Mouse (Mus musculus): ENCODE results near the gene Fmo9.

Gene Fmo9

GRCm38 (mm10) chr1:166681745-166682144 is at the start of gene Fmo9:
Gene Fmo9 (minus strand): TSS chr1:166681845.
- DNase-seq (ENCODE audit: low read depth, low spot score) = no peak

GRCm38 (mm10) chr1:166730886-166731285 is 49.2 kb upstream of the Fmo9 start:
- no peak for DNase-seq (ENCODE audit: low read depth, low spot score)

- no peak for DNase-seq (ENCODE audit: low read depth, low spot score)
Observed at GRCm38 (mm10) chr1:166730215-166730614, 48.6 kb upstream of the Fmo9 start.

- DNase-seq (ENCODE audit: low read depth, low spot score) = no peak
Observed at GRCm38 (mm10) chr1:166710861-166711260, 29.2 kb upstream of the Fmo9 start.

GRCm38 (mm10) chr1:166702270-166702912 is 20.7 kb upstream of the Fmo9 start:
- DNase-seq (ENCODE audit: low read depth, low spot score) = no peak

GRCm38 (mm10) chr1:166669264-166669663 is 12.4 kb downstream of the Fmo9 start:
- DNase-seq (ENCODE audit: low read depth, low spot score) = no peak

- no peak for DNase-seq (ENCODE audit: low read depth, low spot score)
Observed at GRCm38 (mm10) chr1:166660800-166661199, 20.8 kb downstream of the Fmo9 start.

- no peak for DNase-seq (ENCODE audit: low read depth, low spot score)
Observed at GRCm38 (mm10) chr1:166647593-166647992, 34.1 kb downstream of the Fmo9 start, which contains the start of gene Gm4847. Gene Gm4847 (minus strand): TSS chr1:166647693.

All from forelimb bud, embryonic 11.5 days (tissue).